Mouse (Mus musculus): ENCODE data around the gene Med13l. TPM values are rescaled to one million over a fixed set of nuclear protein-coding genes. Genes with fewer than 3 reads are reported as not detected.

Med13l gene
- total and polyA plus RNA-seq, 2 experiments from 2014 or later, result 10.5 to 29.5 TPM

GRCm38 (mm10) chr5:118751446-118752179 lies 191.1 kb downstream of the Med13l start:
- ATAC-seq (ENCODE audit: low FRiP score), result no peak
- H3K4me3 ChIP-seq (ENCODE audit: low read depth, low read length), result no peak overlapping the region
- H3K4me2 ChIP-seq (ENCODE audit: low read depth, low read length, poor library complexity, severe bottlenecking), result no peak overlapping the region
- H3K36me3 ChIP-seq (ENCODE audit: insufficient read depth, low read length), result peaks cover 65% of the 10 kb centered on the region
- TF ChIP-seq CTCF (IDR thresholded peaks at IDR 0.05), result no peak
- WGBS, result 75% methylated on average over 13 of the region's 13 CpGs
- H3K27ac ChIP-seq (ENCODE audit: low read depth, low read length), result no peak overlapping the region
- no peaks in the 10 kb centered on the region for H3K9me3 ChIP-seq (ENCODE audit: low read length)
- H3K27me3 ChIP-seq (ENCODE audit: insufficient read depth, low read length), result no peaks in the 10 kb centered on the region
- H3K4me1 ChIP-seq (ENCODE audit: insufficient read depth, low read length), result no peaks in the 10 kb centered on the region
- DNase-seq (ENCODE audit: low spot score), result no peak
- no peak overlapping the region for H3K9ac ChIP-seq (replicated peaks; ENCODE audit: low read length, poor library complexity, severe bottlenecking)

DNA sequence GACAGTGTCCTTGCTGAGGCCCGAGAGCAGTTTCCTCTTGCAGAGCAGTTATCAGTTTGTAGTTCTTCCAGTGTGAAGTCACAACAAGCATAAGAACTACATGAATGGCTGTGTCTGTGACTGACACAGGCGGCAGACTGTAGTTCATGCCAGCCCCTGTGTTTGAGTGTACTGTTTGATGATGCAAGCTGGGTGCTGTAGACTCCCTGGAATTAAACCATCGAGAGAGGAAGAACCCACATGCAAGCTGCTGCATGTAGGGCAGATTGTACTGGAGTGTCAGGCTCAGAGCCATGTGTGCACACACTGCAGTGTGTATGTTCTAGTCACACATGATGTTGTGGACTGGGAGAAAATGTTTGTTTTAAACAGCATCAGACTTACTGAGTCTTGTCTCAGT lies 192.4 kb downstream of the Med13l start:
- DNase-seq (ENCODE audit: low spot score), result no peak
- H3K4me3 ChIP-seq (ENCODE audit: low read depth, low read length), result no peak overlapping the region
- H3K4me1 ChIP-seq (ENCODE audit: insufficient read depth, low read length), result no peaks in the 10 kb centered on the region
- 80% methylated on average over 3 of the region's 3 CpGs for WGBS
- no peak overlapping the region for H3K27ac ChIP-seq (ENCODE audit: low read depth, low read length)
- TF ChIP-seq CTCF (IDR thresholded peaks at IDR 0.05), result no peak
- no peak overlapping the region for H3K4me2 ChIP-seq (ENCODE audit: low read depth, low read length, poor library complexity, severe bottlenecking)
- no peak overlapping the region for H3K9ac ChIP-seq (replicated peaks; ENCODE audit: low read length, poor library complexity, severe bottlenecking)
- no peaks in the 10 kb centered on the region for H3K9me3 ChIP-seq (ENCODE audit: low read length)
- no peak for ATAC-seq (ENCODE audit: low FRiP score)
- no peaks in the 10 kb centered on the region for H3K27me3 ChIP-seq (ENCODE audit: insufficient read depth, low read length)
- peaks cover 69% of the 10 kb centered on the region for H3K36me3 ChIP-seq (ENCODE audit: insufficient read depth, low read length)

DNA sequence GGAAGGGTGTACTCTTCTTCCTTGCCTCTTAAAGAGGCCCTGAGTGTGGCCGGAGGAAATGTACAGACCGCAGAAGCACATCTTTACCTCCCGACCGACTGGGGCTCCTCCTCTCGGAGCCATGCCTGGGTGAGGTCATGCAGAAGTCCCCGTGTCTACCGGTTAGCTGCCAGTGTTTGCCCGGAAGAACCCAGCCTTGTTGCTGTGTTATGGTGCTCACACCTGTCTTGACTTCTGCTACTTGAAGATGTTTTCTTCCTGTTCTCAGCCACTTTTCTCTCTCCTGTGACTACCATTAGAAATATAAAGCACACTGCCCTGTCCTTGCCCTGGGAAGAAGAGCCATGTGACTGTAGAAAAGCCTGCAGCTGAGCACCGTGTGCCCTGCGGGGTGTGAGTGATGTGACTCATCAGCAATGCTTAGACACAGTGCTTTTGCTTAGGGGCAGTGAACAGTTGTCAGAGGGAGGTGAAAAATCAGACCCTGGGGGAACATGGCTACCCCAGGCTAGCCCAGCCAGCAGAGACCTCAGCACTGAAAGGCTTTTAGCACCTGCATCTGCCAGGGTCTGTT lies 193.1 kb downstream of the Med13l start:
- Histone ChIP-seq H3K27ac (ENCODE audit: low read depth, low read length) (peak overlapping the region; percentile 59), H3K4me3 (ENCODE audit: low read depth, low read length) (no peak overlapping the region), H3K27me3 (ENCODE audit: insufficient read depth, low read length) (no peaks in the 10 kb centered on the region), H3K4me1 (ENCODE audit: insufficient read depth, low read length) (no peaks in the 10 kb centered on the region), H3K9me3 (ENCODE audit: low read length) (no peaks in the 10 kb centered on the region), H3K4me2 (ENCODE audit: low read depth, low read length, poor library complexity, severe bottlenecking) (no peak overlapping the region), H3K36me3 (ENCODE audit: insufficient read depth, low read length) (peaks cover 71% of the 10 kb centered on the region), H3K9ac (replicated peaks; ENCODE audit: low read length, poor library complexity, severe bottlenecking) (no peak overlapping the region)
- DNase-seq (ENCODE audit: low spot score) (no peak), ATAC-seq (ENCODE audit: low FRiP score) (no peak)
- no peak for TF ChIP-seq CTCF (IDR thresholded peaks at IDR 0.05)
- 83% methylated on average over 10 of the region's 10 CpGs for WGBS

- 64% methylated on average over 4 of the region's 4 CpGs for WGBS
- TF ChIP-seq CTCF (IDR thresholded peaks at IDR 0.05), result no peak
- Histone ChIP-seq H3K27ac (ENCODE audit: low read depth, low read length) (peak overlapping the region; percentile 59; the same call in 1 of the 2 replicates), H3K4me2 (ENCODE audit: low read depth, low read length, poor library complexity, severe bottlenecking) (no peak overlapping the region), H3K4me3 (ENCODE audit: low read depth, low read length) (no peak overlapping the region), H3K27me3 (ENCODE audit: insufficient read depth, low read length) (no peaks in the 10 kb centered on the region), H3K9ac (replicated peaks; ENCODE audit: low read length, poor library complexity, severe bottlenecking) (no peak overlapping the region), H3K36me3 (ENCODE audit: insufficient read depth, low read length) (peaks cover 71% of the 10 kb centered on the region), H3K4me1 (ENCODE audit: insufficient read depth, low read length) (no peaks in the 10 kb centered on the region), H3K9me3 (ENCODE audit: low read length) (no peaks in the 10 kb centered on the region)
- ATAC-seq (ENCODE audit: low FRiP score) (no peak), DNase-seq (ENCODE audit: low spot score) (no peak)
These were observed 193.8 kb downstream of the Med13l start for GRCm38 (mm10) chr5:118754191-118754759.

- Histone ChIP-seq H3K9me3 (ENCODE audit: low read length) (no peaks in the 10 kb centered on the region), H3K4me2 (ENCODE audit: low read depth, low read length, poor library complexity, severe bottlenecking) (no peak overlapping the region), H3K27me3 (ENCODE audit: insufficient read depth, low read length) (no peaks in the 10 kb centered on the region), H3K4me1 (ENCODE audit: insufficient read depth, low read length) (no peaks in the 10 kb centered on the region), H3K27ac (ENCODE audit: low read depth, low read length) (no peak overlapping the region), H3K36me3 (ENCODE audit: insufficient read depth, low read length) (peaks cover 70% of the 10 kb centered on the region), H3K9ac (replicated peaks; ENCODE audit: low read length, poor library complexity, severe bottlenecking) (no peak overlapping the region), H3K4me3 (ENCODE audit: low read depth, low read length) (no peak overlapping the region)
- ATAC-seq (ENCODE audit: low FRiP score) (no peak), DNase-seq (ENCODE audit: low spot score) (no peak)
- 65% methylated on average over 2 of the region's 2 CpGs for WGBS
- peak; percentile 64 for TF ChIP-seq CTCF (IDR thresholded peaks at IDR 0.05)
These were observed 195.6 kb downstream of the Med13l start for GRCm38 (mm10) chr5:118756078-118756477.

All from midbrain, postnatal 0 days (tissue).